Mouse (Mus musculus): ENCODE data around the gene B9d2. TPM values are rescaled to one million over a fixed set of nuclear protein-coding genes. Genes with fewer than 3 reads are reported as not detected.

The B9d2 gene
- polyA plus RNA-seq, 1 experiment from 2014 or later, result 27.6 TPM

DNA sequence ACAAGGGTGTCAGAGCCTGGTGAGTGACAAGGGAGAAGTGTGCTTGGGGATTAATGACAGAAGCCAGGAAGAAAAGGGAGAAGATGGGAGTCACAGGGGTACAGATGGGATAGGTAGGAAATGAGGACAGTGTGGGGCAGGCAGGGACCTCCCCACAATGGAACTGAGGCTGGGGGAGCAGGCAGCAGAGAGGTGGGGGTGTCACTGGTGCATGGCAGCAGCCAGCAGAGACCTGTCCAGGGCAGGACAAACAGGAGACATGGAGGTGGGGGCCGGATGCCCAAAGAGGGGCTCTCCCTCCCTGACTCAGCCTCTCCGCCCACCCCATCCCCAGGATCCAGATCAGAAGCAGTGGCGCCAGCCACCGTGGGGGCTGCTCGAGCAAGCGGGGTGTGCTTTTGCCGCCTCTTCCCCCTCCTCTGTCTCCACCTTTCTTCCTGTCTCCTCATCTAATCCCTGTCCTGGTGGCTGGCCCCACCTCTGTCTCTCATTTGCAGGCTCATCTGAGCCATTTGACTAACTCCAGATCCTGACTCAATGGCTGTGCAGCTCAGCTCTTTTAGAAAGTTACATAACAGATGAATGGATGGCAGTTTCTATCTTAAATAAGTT is 30.0 kb downstream of the B9d2 start:
- Histone ChIP-seq H3K27ac (ENCODE audit: low read depth) (peak overlapping the region; percentile 58; the same call in 1 of the 2 replicates), H3K36me3 (ENCODE audit: insufficient read depth) (peaks cover 40% of the 10 kb centered on the region), H3K9ac (peak overlapping the region; percentile 20), H3K4me2 (peak overlapping the region; percentile 23), H3K9me3 (ENCODE audit: low read depth, low read length) (no peaks in the 10 kb centered on the region), H3K4me1 (ENCODE audit: insufficient read depth) (peaks cover 21% of the 10 kb centered on the region), H3K27me3 (ENCODE audit: insufficient read depth, low read length) (no peaks in the 10 kb centered on the region), H3K4me3 (ENCODE audit: low read depth, low read length) (no peak overlapping the region)
- no peak for DNase-seq
- ATAC-seq (ENCODE audit: insufficient read depth), result no peak
- WGBS, result 16% methylated on average over 7 of the region's 7 CpGs
- no peak for TF ChIP-seq CTCF (IDR thresholded peaks at IDR 0.05; ENCODE audit: low read depth)

DNA sequence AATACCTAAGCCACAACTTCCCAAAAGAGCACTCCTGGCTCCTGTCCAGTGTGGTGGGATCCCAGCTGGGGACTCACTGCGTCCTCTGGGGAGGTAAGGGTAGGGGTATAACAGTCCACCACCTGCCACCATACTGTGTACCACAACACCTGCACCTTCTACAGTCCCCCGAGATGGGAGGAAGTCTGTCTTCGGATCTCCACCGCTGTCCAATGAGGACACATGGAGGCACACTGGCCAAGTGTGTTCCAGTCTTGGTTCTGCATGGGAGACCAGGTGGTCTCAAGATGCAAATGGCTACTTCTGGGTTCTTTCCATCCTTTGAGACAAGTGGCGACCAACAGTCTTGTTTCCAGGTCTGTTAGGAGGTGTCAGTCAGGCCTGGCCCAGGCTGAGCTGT is 30.6 kb downstream of the B9d2 start:
- no peak for DNase-seq
- Histone ChIP-seq H3K27ac (ENCODE audit: low read depth) (no peak overlapping the region), H3K9me3 (ENCODE audit: low read depth, low read length) (no peaks in the 10 kb centered on the region), H3K4me2 (no peak overlapping the region), H3K4me3 (ENCODE audit: low read depth, low read length) (no peak overlapping the region), H3K9ac (0 out of 2 replicates have a peak overlapping the region, but pooled peaks have one; percentile 20), H3K36me3 (ENCODE audit: insufficient read depth) (peaks cover 46% of the 10 kb centered on the region), H3K27me3 (ENCODE audit: insufficient read depth, low read length) (no peaks in the 10 kb centered on the region), H3K4me1 (ENCODE audit: insufficient read depth) (peaks cover 21% of the 10 kb centered on the region)
- 58% methylated on average over 5 of the region's 5 CpGs for WGBS
- no peak for TF ChIP-seq CTCF (IDR thresholded peaks at IDR 0.05; ENCODE audit: low read depth)
- no peak for ATAC-seq (ENCODE audit: insufficient read depth)

DNA sequence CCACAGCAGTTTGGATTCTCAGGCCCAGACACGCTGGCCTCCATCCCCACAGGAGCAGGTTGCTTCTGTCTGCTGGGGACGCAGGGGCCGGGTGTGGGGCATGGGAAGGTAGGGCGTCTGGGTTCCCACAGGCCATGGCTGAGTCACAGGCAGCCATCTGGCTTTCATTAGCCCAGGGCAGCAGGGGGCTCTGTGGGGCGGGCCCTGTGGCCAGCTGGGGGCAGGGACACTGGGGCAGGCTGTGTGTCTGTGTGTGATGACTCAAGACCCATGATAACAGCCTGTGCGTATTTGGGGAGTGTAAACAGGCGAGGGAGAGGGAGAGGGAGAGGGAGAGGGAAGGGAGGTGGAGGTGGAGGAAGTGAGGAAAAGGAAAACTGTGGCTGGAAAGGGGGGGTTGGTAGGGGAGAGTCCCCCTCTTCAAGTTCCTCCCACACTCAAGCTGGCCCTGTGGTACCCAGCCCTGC is 31.2 kb downstream of the B9d2 start:
- no peak for ATAC-seq (ENCODE audit: insufficient read depth)
- Histone ChIP-seq H3K4me1 (ENCODE audit: insufficient read depth) (peaks cover 17% of the 10 kb centered on the region; the same call in 1 of the 2 replicates), H3K4me2 (no peak overlapping the region), H3K27me3 (ENCODE audit: insufficient read depth, low read length) (no peaks in the 10 kb centered on the region), H3K36me3 (ENCODE audit: insufficient read depth) (peaks cover 49% of the 10 kb centered on the region), H3K27ac (ENCODE audit: low read depth) (no peak overlapping the region), H3K9me3 (ENCODE audit: low read depth, low read length) (no peaks in the 10 kb centered on the region), H3K4me3 (ENCODE audit: low read depth, low read length) (no peak overlapping the region), H3K9ac (no peak overlapping the region)
- TF ChIP-seq CTCF (IDR thresholded peaks at IDR 0.05; ENCODE audit: low read depth), result no peak
- WGBS, result 16% methylated on average over 7 of the region's 7 CpGs
- no peak for DNase-seq

DNA sequence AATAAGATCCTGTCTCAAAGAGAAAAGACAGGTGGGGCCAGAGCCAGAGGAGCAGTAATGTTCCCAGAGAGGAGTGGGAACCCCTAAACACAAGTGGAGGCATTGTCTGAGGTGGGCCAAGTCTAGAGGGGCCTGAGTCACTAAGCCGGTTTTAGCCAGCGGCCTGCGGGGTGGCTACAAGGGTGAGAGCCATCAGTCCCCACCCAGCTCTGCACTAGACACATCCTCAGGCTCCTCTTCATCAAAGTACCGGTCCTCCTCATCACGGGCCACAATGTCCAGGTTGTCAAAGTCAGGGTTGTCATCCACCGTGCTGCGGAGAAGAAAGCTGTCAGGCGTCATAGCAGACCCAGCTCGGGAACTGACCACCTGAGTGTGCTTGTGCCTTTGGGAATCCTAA is 32.2 kb downstream of the B9d2 start:
- no peak overlapping the region for H3K4me2 ChIP-seq
- H3K4me3 ChIP-seq (ENCODE audit: low read depth, low read length), result no peak overlapping the region
- no peaks in the 10 kb centered on the region for H3K27me3 ChIP-seq (ENCODE audit: insufficient read depth, low read length)
- H3K27ac ChIP-seq (ENCODE audit: low read depth), result no peak overlapping the region
- TF ChIP-seq CTCF (IDR thresholded peaks at IDR 0.05; ENCODE audit: low read depth), result no peak
- peaks cover 15% of the 10 kb centered on the region; the same call in 1 of the 2 replicates for H3K4me1 ChIP-seq (ENCODE audit: insufficient read depth)
- no peak for ATAC-seq (ENCODE audit: insufficient read depth)
- H3K9me3 ChIP-seq (ENCODE audit: low read depth, low read length), result no peaks in the 10 kb centered on the region
- WGBS, result 86% methylated on average over 9 of the region's 9 CpGs
- DNase-seq, result no peak
- H3K9ac ChIP-seq, result no peak overlapping the region
- H3K36me3 ChIP-seq (ENCODE audit: insufficient read depth), result peaks cover 51% of the 10 kb centered on the region

DNA sequence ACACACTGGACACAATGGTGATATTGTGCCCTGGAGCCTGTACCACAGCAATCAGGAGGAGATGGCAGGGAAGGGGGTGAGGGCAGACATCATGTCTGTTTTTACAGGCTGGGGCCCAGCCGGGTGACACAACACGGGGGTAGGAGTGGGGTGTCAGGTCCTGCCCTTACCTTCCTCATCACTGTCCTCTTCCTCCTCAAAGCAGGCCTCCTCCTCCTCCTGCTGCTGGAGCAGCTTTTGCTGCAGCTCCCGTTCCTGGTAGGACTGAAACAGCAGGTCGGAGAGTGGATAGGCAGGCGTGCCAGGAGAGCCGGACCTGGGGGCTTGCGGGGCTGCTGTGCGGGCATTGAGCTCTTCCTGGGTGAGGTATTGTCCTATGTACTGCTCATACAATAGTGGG is 34.0 kb downstream of the B9d2 start:
- ATAC-seq (ENCODE audit: insufficient read depth), result no peak
- no peak for DNase-seq
- H3K4me1 ChIP-seq (ENCODE audit: insufficient read depth), result peaks cover 13% of the 10 kb centered on the region; the same call in 1 of the 2 replicates
- TF ChIP-seq CTCF (IDR thresholded peaks at IDR 0.05; ENCODE audit: low read depth), result no peak
- peaks cover 51% of the 10 kb centered on the region for H3K36me3 ChIP-seq (ENCODE audit: insufficient read depth)
- no peaks in the 10 kb centered on the region for H3K27me3 ChIP-seq (ENCODE audit: insufficient read depth, low read length)
- H3K4me3 ChIP-seq (ENCODE audit: low read depth, low read length), result no peak overlapping the region
- H3K4me2 ChIP-seq, result no peak overlapping the region
- no peaks in the 10 kb centered on the region for H3K9me3 ChIP-seq (ENCODE audit: low read depth, low read length)
- H3K9ac ChIP-seq, result no peak overlapping the region
- 92% methylated on average over 8 of the region's 8 CpGs for WGBS
- no peak overlapping the region for H3K27ac ChIP-seq (ENCODE audit: low read depth)

DNA sequence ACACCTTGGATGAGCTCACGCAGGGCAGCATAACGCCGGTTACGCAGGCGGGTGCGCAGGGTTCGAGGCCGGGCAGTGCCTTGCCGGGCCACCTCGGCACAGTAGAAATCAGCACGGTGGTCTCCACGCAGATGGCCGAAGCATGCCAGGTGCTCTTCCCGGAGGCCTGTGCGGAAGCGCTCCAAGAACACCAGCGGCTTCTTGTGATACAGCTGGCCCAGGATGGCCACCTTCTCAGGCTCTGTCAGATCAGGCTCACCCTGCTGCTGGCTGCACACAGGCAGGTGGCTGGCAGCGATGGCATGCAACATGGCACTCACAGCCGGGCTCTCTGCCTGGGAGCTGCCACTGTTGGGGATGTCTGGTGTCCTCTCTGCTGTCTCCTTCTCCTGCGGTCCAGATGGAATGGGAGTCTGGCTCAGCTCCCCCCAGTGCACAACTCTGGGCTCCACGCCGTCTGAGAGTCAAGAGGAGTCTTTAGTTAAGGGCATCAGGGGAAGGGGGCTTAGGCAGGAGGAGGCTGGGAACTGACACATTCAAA is 35.2 kb downstream of the B9d2 start:
- H3K4me3 ChIP-seq (ENCODE audit: low read depth, low read length), result no peak overlapping the region
- H3K9me3 ChIP-seq (ENCODE audit: low read depth, low read length), result no peaks in the 10 kb centered on the region
- H3K27me3 ChIP-seq (ENCODE audit: insufficient read depth, low read length), result no peaks in the 10 kb centered on the region
- no peak overlapping the region for H3K4me2 ChIP-seq
- no peak for ATAC-seq (ENCODE audit: insufficient read depth)
- 0 out of 2 replicates have a peak, but pooled peaks cover 4% of the 10 kb centered on the region for H3K4me1 ChIP-seq (ENCODE audit: insufficient read depth)
- H3K36me3 ChIP-seq (ENCODE audit: insufficient read depth), result peaks cover 59% of the 10 kb centered on the region
- no peak overlapping the region for H3K27ac ChIP-seq (ENCODE audit: low read depth)
- TF ChIP-seq CTCF (IDR thresholded peaks at IDR 0.05; ENCODE audit: low read depth), result no peak
- WGBS, result 96% methylated on average over 22 of the region's 22 CpGs
- DNase-seq, result no peak
- no peak overlapping the region for H3K9ac ChIP-seq

DNA sequence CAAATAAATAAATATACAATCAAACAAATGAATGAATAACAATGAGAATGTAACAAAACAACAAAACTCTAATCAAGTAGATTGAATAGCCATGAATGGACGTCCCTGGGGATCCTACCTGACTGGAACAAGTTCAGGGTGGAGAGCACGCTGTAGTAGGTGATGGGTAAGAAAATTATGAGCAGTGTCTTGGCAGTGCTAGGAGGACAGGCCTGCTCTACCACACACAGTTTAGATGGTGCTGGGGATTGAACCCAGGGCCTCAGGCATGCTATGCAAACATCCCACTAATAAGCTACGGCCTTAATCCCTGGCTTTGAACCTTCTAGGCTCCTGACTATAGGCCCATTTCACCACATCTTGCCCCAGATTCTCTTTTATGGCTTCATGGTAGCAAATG is 36.9 kb downstream of the B9d2 start:
- Histone ChIP-seq H3K9ac (no peak overlapping the region), H3K4me3 (ENCODE audit: low read depth, low read length) (peak overlapping the region; percentile 59; the same call in 1 of the 2 replicates), H3K4me1 (ENCODE audit: insufficient read depth) (no peaks in the 10 kb centered on the region), H3K27ac (ENCODE audit: low read depth) (no peak overlapping the region), H3K4me2 (peak overlapping the region; percentile 58), H3K9me3 (ENCODE audit: low read depth, low read length) (no peaks in the 10 kb centered on the region), H3K27me3 (ENCODE audit: insufficient read depth, low read length) (no peaks in the 10 kb centered on the region), H3K36me3 (ENCODE audit: insufficient read depth) (peaks cover 65% of the 10 kb centered on the region)
- ATAC-seq (ENCODE audit: insufficient read depth), result no peak
- TF ChIP-seq CTCF (IDR thresholded peaks at IDR 0.05; ENCODE audit: low read depth), result no peak
- WGBS, result 84% methylated on average over 3 of the region's 3 CpGs
- DNase-seq, result no peak

Measured in lung, embryonic 14.5 days (tissue).